Mouse (Mus musculus): ENCODE measurements at regions not wholly inside any gene's neighbourhood (a gene's known extent, or its start where the extent isn't known, plus 50 kb on each side); places are given as distances from the start of the nearest gene placed in this dataset.
A peak's percentile ranks its signal among the peaks of the same experiment; 100 is the strongest.

GRCm38 (mm10) chr13:24527812-24528531 is 54.0 kb upstream of the Ripor2 start:
- 18% methylated on average over 5 of the region's 5 CpGs for WGBS
- no peak overlapping the region for H3K27ac ChIP-seq (ENCODE audit: low read depth, low read length)

More at GRCm38 (mm10) chr13:24527812-24528531, 54.0 kb upstream of the Ripor2 start:
- Histone ChIP-seq H3K4me1 (ENCODE audit: control insufficient read depth, insufficient read depth, low read length) (no peaks in the 10 kb centered on the region), H3K9ac (replicated peaks; ENCODE audit: low read depth, low read length) (no peak overlapping the region), H3K36me3 (ENCODE audit: control insufficient read depth, insufficient read depth, low read length) (no peaks in the 10 kb centered on the region), H3K4me3 (ENCODE audit: low read depth, low read length) (no peak overlapping the region), H3K4me2 (ENCODE audit: low read depth, low read length) (no peak overlapping the region), H3K27me3 (ENCODE audit: control insufficient read depth, insufficient read depth, low read length) (no peaks in the 10 kb centered on the region), H3K9me3 (ENCODE audit: control insufficient read depth, low read length) (no peaks in the 10 kb centered on the region)
- peak; percentile 58; the same call in 1 of the 2 replicates for ATAC-seq (ENCODE audit: low read depth)
